In the genomic region with DNA sequence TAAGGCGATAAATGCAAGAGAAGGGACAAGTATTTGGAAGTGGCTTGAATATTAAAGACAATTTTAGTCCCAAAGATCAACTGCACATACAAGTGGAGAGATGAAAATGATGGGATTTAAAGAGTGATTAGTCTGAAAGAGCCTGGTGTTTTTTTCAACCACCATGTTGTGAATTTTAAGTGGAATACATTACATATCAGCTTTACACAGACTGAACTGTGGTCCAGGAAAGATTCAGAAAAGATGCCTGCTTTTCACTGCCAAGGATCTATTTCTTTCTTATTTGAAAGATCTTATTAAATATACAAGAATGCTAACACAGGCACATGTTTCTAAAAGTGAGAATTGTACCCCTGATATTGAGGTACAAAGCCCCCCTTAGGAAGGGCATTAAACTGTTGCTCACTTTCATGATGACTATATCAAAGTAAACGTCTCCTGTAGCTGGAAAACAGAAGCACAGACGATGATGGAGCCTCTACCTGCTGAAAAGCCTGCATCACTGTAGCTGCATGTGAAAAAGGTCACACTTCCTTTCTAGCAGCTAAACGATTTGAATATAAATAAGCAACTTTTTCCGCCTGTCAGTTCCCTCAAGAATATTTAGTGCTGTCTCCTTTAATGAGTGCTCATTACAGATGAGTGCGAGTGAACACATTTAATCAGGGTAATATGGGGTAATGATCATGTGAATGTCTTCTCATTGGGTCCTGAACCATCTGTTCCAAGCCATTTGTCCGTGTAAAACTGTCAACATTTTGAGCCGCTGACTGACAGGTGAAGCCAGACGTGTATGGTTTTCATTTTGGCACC, we compare ENCODE assay signal across 31 mouse cellular contexts. TPM values are rescaled to one million over a fixed set of nuclear protein-coding genes. Genes with fewer than 3 reads are reported as not detected.
DNase-seq lines count a peak whose midpoint lies in the region; ATAC-seq and TF ChIP-seq lines count a peak whose summit lies in the region.
"Had no signal": no experiment of that assay in that cellular context is flagged by ENCODE, and none has a peak within 500 bp of the region (broad histone marks: within the 10 kb centered on the region; RNA-seq: fewer than 3 reads in every experiment).

No protein-coding gene starts in this region.

- peaks cover 11% of the 10 kb centered on the region for H3K4me1 ChIP-seq in hindbrain, embryonic 12.5 days
- peaks cover 13% of the 10 kb centered on the region for H3K4me1 ChIP-seq in hindbrain, embryonic 10.5 days (replicated peaks)
- peaks cover 19% of the 10 kb centered on the region for H3K4me1 ChIP-seq in forebrain, embryonic 16.5 days (replicated peaks; ENCODE audit: control insufficient read depth, insufficient read depth, low read length)
- no peaks in the 10 kb centered on the region for H3K4me1 ChIP-seq in midbrain, postnatal 0 days (ENCODE audit: insufficient read depth, low read length)
- H3K4me1 ChIP-seq: heart, embryonic 12.5 days; limb, embryonic 12.5 days; liver, embryonic 12.5 days had no signal

- no peak overlapping the region for H3K27ac ChIP-seq in hindbrain, embryonic 12.5 days
- H3K27ac ChIP-seq in hindbrain, embryonic 10.5 days: no peak overlapping the region
- H3K27ac ChIP-seq in forebrain, embryonic 16.5 days (ENCODE audit: low read length): peak overlapping the region; percentile 76
- no peak overlapping the region for H3K27ac ChIP-seq in midbrain, postnatal 0 days (ENCODE audit: low read depth, low read length)
- H3K27ac ChIP-seq in left cerebral cortex, adult 2 months: no peak overlapping the region
- H3K27ac ChIP-seq: limb, embryonic 12.5 days; liver, embryonic 12.5 days; midbrain, embryonic 12.5 days had no signal

- no peaks in the 10 kb centered on the region for H3K27me3 ChIP-seq in hindbrain, embryonic 12.5 days
- no peaks in the 10 kb centered on the region for H3K27me3 ChIP-seq in hindbrain, embryonic 10.5 days (ENCODE audit: insufficient read depth, poor library complexity, severe bottlenecking)
- H3K27me3 ChIP-seq in forebrain, embryonic 16.5 days (replicated peaks; ENCODE audit: control insufficient read depth, insufficient read depth, low read length): no peaks in the 10 kb centered on the region
- no peaks in the 10 kb centered on the region for H3K27me3 ChIP-seq in midbrain, postnatal 0 days (ENCODE audit: insufficient read depth, low read length)
- H3K27me3 ChIP-seq: heart, embryonic 12.5 days; limb, embryonic 12.5 days; liver, embryonic 12.5 days; midbrain, embryonic 12.5 days had no signal

- WGBS in hindbrain, embryonic 12.5 days: 42% methylated on average over 9 of the region's 9 CpGs
- WGBS in hindbrain, embryonic 10.5 days: 66% methylated on average over 9 of the region's 9 CpGs
- 6% methylated on average over 9 of the region's 9 CpGs for WGBS in forebrain, embryonic 16.5 days
- WGBS in midbrain, postnatal 0 days: 32% methylated on average over 9 of the region's 9 CpGs

- no peak overlapping the region for H3K9ac ChIP-seq in hindbrain, embryonic 12.5 days
- no peak overlapping the region for H3K9ac ChIP-seq in forebrain, embryonic 16.5 days (replicated peaks; ENCODE audit: low read depth, low read length)
- H3K9ac ChIP-seq in midbrain, postnatal 0 days (replicated peaks; ENCODE audit: low read length, poor library complexity, severe bottlenecking): no peak overlapping the region
- H3K9ac ChIP-seq: heart, embryonic 12.5 days; limb, embryonic 12.5 days; liver, embryonic 12.5 days; lung, embryonic 14.5 days; midbrain, embryonic 12.5 days had no signal

- ATAC-seq in hindbrain, embryonic 12.5 days (ENCODE audit: low FRiP score): peak; percentile 68; the same call in 1 of the 2 replicates
- peak; percentile 90 for ATAC-seq in forebrain, embryonic 16.5 days
- no peak for ATAC-seq in midbrain, postnatal 0 days (ENCODE audit: low FRiP score)
- no peak for ATAC-seq in megakaryocyte-erythroid progenitor cell, adult 5-6 weeks (replicated peaks; ENCODE audit: low FRiP score, low TSS enrichment, poor library complexity, severe bottlenecking)
- ATAC-seq: activated CD4-positive, CD25-positive, alpha-beta regulatory T cell, adult 4 months; CD4-positive, CD25-positive, alpha-beta regulatory T cell, adult 4 months; inflammation-experienced regulatory T-cells, adult 6 months; liver, embryonic 12.5 days had no signal

- TF ChIP-seq CTCF in midbrain, postnatal 0 days (IDR thresholded peaks at IDR 0.05): no peak
- TF ChIP-seq CTCF in left cerebral cortex, adult 2 months (IDR thresholded peaks at IDR 0.05): no peak

- intact Hi-C loops in left cerebral cortex, adult 2 months (cut with DNase I): no loop called here

- no peaks in the 10 kb centered on the region for H3K36me3 ChIP-seq in hindbrain, embryonic 12.5 days
- H3K36me3 ChIP-seq in hindbrain, embryonic 10.5 days: no peaks in the 10 kb centered on the region
- H3K36me3 ChIP-seq in forebrain, embryonic 16.5 days (ENCODE audit: control insufficient read depth, insufficient read depth): no peaks in the 10 kb centered on the region
- H3K36me3 ChIP-seq in midbrain, postnatal 0 days (ENCODE audit: insufficient read depth, low read length): no peaks in the 10 kb centered on the region
- H3K36me3 ChIP-seq: heart, embryonic 12.5 days; limb, embryonic 12.5 days; liver, embryonic 12.5 days; midbrain, embryonic 12.5 days had no signal

- H3K4me3 ChIP-seq in hindbrain, embryonic 12.5 days: no peak overlapping the region
- no peak overlapping the region for H3K4me3 ChIP-seq in hindbrain, embryonic 10.5 days
- H3K4me3 ChIP-seq in forebrain, embryonic 16.5 days (replicated peaks; ENCODE audit: low read length): no peak overlapping the region
- H3K4me3 ChIP-seq in midbrain, postnatal 0 days (ENCODE audit: low read depth, low read length): no peak overlapping the region
- H3K4me3 ChIP-seq in left cerebral cortex, adult 2 months: no peak overlapping the region
- H3K4me3 ChIP-seq: heart, embryonic 12.5 days; limb, embryonic 12.5 days; liver, embryonic 12.5 days; midbrain, embryonic 12.5 days had no signal

- no peak overlapping the region for H3K4me2 ChIP-seq in hindbrain, embryonic 12.5 days (replicated peaks)
- peak overlapping the region; percentile 32 for H3K4me2 ChIP-seq in forebrain, embryonic 16.5 days (ENCODE audit: low read length)
- H3K4me2 ChIP-seq in midbrain, postnatal 0 days (ENCODE audit: low read depth, low read length, poor library complexity, severe bottlenecking): no peak overlapping the region
- H3K4me2 ChIP-seq: heart, embryonic 12.5 days; limb, embryonic 12.5 days; liver, embryonic 12.5 days; lung, embryonic 14.5 days; midbrain, embryonic 12.5 days had no signal

- H3K9me3 ChIP-seq in hindbrain, embryonic 12.5 days (replicated peaks): no peaks in the 10 kb centered on the region
- H3K9me3 ChIP-seq in hindbrain, embryonic 10.5 days: no peaks in the 10 kb centered on the region
- peaks cover 3% of the 10 kb centered on the region; the same call in 1 of the 2 replicates for H3K9me3 ChIP-seq in forebrain, embryonic 16.5 days (ENCODE audit: control insufficient read depth, low read length)
- no peaks in the 10 kb centered on the region for H3K9me3 ChIP-seq in midbrain, postnatal 0 days (ENCODE audit: low read length)
- H3K9me3 ChIP-seq: heart, embryonic 12.5 days; limb, embryonic 12.5 days; liver, embryonic 12.5 days; midbrain, embryonic 12.5 days had no signal

- no peak for DNase-seq in hindbrain, embryonic 10.5 days (ENCODE audit: low spot score)
- DNase-seq in brain, embryonic 18.5 days (ENCODE audit: low read depth, low spot score): peak; percentile 16
- peak; percentile 22 for DNase-seq in midbrain, postnatal 0 days (ENCODE audit: low spot score)
- DNase-seq in left cerebral cortex, adult 2 months (ENCODE audit: extremely low spot score in 1 of 2, low spot score in 2 of 2): no peak
- no peak for DNase-seq in adrenal gland, adult 18-20 months (ENCODE audit: low spot score in 2 of 2)
- DNase-seq: adrenal gland, postnatal 25 days; cerebellum, adult 18-20 months; cerebellum, postnatal 25 days; heart, postnatal 14 days; kidney, adult 2 months; kidney, postnatal 25 days; lung, embryonic 14.5 days; lung, postnatal 36 days; thymus, adult 2 months had no signal

RNA-seq across cellular contexts. Expression of gene Tas2r119, which starts 4.7 kb away (rescaled TPM):
- polyA plus RNA-seq in hindbrain, embryonic 12.5 days (2016; fragmentation: Nextera tagmentation; extraction: Ambion mirVana): not detected in 2 replicates
- polyA plus RNA-seq in hindbrain, embryonic 10.5 days (2016; fragmentation: Nextera tagmentation; extraction: Ambion mirVana): not detected in 2 replicates
- polyA plus RNA-seq in forebrain, embryonic 16.5 days (2015; fragmentation: Nextera tagmentation; extraction: Ambion mirVana): not detected in 2 replicates
- not detected in 2 replicates for total RNA-seq in midbrain, postnatal 0 days (2014; rRNA removed)
- not detected in 2 replicates for polyA plus RNA-seq in midbrain, postnatal 0 days (2015; fragmentation: Nextera tagmentation; extraction: Ambion mirVana)
- total RNA-seq in left cerebral cortex, adult 2 months (2021): not detected
- not detected in 2 replicates for total RNA-seq in megakaryocyte-erythroid progenitor cell, adult 5-6 weeks (2014; fragmentation: Nextera tagmentation)
- total RNA-seq in megakaryocyte-erythroid progenitor cell, adult 5-6 weeks (2017): not detected in 2 replicates
- total RNA-seq in adrenal gland, adult 18-20 months (2021): not detected
- total RNA-seq: adrenal gland, postnatal 25 days; ES-E14; gastrocnemius, adult 8-10 months; granulocyte monocyte progenitor cell, adult 5-6 weeks; heart, postnatal 14 days; left cerebral cortex, postnatal 10 days had no signal
- polyA plus RNA-seq: activated CD4-positive, CD25-positive, alpha-beta regulatory T cell, adult 4 months; CD4-positive, CD25-positive, alpha-beta regulatory T cell, adult 4 months; frontal cortex, adult 2 months; heart, embryonic 12.5 days; inflammation-experienced regulatory T-cells, adult 6 months; kidney, adult 2 months; limb, embryonic 12.5 days; liver, embryonic 12.5 days; lung, embryonic 14.5 days; midbrain, embryonic 12.5 days; stomach, embryonic 16.5 days; thymus, adult 2 months; urinary bladder, adult 2 months had no signal

Comparison
In these comparisons a context has a peak if more than half of its experiments do, and no peak if none do; other contexts are left out.
1. ATAC-seq: peak in hindbrain, embryonic 12.5 days (single experiment) and forebrain, embryonic 16.5 days (single experiment); none in midbrain, postnatal 0 days (single experiment) and megakaryocyte-erythroid progenitor cell, adult 5-6 weeks (single experiment).
2. DNase-seq: peak in brain, embryonic 18.5 days (single experiment) and midbrain, postnatal 0 days (single experiment); none in hindbrain, embryonic 10.5 days (single experiment), left cerebral cortex, adult 2 months (0 of 2) and adrenal gland, adult 18-20 months (0 of 2).